Mouse (Mus musculus) skeletal muscle tissue, adult 2 months (tissue): Measurements from ENCODE around the gene Olfr1250.
"Not testable (repeated sequence)": the region's sequence is repeated elsewhere in the genome, so short reads cannot be mapped to it uniquely, and the experiment has no call there.

Experiments used
- DNase-seq: peaks from one replicate; pipeline ENCODE4 v3.0.0-alpha.2; 2012; ENCODE audit warnings: low read depth, low spot score

Gene Olfr1250

DNA sequence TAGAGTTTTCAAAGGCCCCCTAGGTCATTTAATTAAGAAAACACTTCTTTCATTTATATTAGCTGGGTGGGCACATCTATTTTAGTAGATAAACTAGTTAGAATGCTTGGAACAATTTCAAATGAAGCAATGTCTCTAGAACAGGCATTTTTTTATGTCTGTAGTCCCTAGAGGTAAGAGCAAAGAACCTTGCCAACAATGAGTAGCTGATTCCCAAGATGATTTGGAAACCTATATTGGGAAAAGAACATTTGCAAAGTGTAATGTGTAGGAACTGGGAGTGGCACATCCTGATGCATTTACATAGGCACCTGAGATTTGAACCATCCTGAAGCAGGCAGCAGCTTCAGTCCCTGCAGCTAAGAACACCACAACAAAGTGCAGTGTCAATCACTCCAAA is at the start of gene Olfr1250:
Gene Olfr1250 (minus strand): TSS at position 101 of the 400 bp plus-strand sequence.
- DNase-seq, result no peak

- DNase-seq, result no peak
Measured at GRCm38 (mm10) chr2:89691980-89692379, 30.7 kb upstream of the Olfr1250 start.

DNA sequence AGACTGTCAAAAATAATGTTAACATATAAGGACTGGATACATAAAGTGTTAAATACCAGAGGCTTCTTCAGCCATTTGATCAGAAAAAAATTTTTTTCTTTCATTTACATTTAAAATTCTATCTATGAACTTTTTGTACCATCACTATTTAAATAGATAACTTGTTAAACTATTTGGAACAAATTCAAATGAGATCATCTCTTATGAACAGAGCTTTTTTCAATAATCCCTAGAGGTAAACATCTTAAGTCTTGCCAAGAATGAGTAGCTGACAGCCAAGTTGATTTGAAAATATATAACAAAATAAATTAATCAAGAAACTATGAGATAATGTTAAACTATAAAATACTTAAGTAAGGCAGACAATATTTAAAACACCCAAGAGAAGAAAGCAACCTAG is 10.6 kb upstream of the Olfr1250 start, which contains the start of gene Olfr1251:
Gene Olfr1251 (minus strand): TSS at position 101 of the 400 bp plus-strand sequence.
- no peak for DNase-seq

DNA sequence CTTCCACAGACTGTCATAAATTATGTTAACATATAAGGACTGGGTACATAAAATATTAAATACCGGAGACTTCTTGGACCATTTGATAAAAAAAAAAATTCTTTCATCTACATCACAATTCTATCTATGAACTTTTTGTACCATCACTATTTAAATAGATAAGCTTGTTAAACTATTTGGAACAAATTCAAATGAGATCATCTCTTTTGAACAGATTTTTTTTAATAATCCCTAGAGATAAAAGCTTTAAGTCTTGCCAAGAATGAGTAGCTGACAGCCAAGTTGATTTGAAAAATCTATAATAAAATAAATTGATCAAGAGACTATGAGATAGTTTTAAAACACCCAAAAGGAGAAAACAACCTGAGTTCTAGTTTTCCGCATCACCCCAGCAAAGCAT is 26.4 kb downstream of the Olfr1250 start, which contains the start of gene Olfr1249:
Gene Olfr1249 (minus strand): TSS at position 101 of the 400 bp plus-strand sequence.
- no peak for DNase-seq

- not testable (repeated sequence) for DNase-seq
Measured at GRCm38 (mm10) chr2:89618145-89618544, 43.1 kb downstream of the Olfr1250 start, which contains the start of gene Olfr1248. Gene Olfr1248 (minus strand): TSS chr2:89618245.

GRCm38 (mm10) chr2:89614030-89614429 is 47.2 kb downstream of the Olfr1250 start, which contains the start of gene Olfr1247:
Gene Olfr1247 (minus strand): TSS chr2:89614130.
- DNase-seq, result no peak
